Mouse (Mus musculus) cerebellum, adult 18-20 months (tissue): Measurements from ENCODE around the gene Tmem63c.

Experiments
- DNase-seq, 2 experiments: peaks; one replicate each; pipeline ENCODE4 v3.0.0; 2021

Gene Tmem63c

DNA sequence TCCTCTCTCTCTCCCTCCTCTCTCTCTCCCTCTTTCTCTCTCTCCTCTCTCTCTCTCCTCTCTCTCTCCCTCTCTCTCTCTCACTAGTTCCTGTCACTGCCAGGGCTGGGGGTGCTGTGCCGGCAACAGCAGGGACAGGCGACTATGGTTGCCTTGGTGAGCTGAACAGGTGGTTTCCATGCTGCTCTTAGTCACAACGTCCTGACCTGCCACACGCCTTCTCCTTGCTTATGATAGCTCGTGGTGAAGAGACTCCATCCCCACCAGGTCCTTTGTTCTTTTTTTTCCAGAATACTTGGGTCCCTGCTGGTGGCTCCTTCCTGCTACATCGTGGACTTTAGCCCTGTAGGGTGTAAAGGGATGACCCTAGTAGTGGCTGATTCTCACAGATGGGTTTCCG is 18.9 kb upstream of the Tmem63c start:
- no peak for DNase-seq

GRCm38 (mm10) chr12:87002815-87003214 is 18.3 kb upstream of the Tmem63c start:
- no peak for DNase-seq

- no peak for DNase-seq
These were observed 17.5 kb upstream of the Tmem63c start for GRCm38 (mm10) chr12:87003606-87004005.

DNA sequence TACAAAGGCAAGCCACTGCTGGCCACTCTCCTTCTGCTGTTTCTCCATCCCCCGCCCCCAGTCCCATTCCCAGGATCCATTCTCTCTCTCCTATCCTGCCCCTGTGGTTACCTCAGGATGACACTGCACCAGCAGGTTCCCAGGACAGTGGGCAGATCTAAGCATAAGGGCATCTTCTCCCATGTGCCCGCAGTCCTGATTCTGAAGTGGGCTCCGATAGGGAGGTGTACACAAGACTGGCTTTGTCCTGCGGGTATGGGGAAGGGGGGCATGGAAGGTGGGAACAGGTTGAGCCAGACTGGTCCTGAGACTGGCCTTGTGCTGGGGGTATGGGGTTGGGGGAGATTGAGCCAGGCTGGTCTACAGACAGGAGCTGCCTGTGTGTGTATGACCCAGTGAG is 16.5 kb upstream of the Tmem63c start:
- no peak for DNase-seq

- peak; percentile 69 to 75 for DNase-seq
These were observed 4.1 kb upstream of the Tmem63c start for GRCm38 (mm10) chr12:87017041-87017440.

GRCm38 (mm10) chr12:87018756-87019155 is 2.4 kb upstream of the Tmem63c start:
- DNase-seq: peak; percentile 70

DNA sequence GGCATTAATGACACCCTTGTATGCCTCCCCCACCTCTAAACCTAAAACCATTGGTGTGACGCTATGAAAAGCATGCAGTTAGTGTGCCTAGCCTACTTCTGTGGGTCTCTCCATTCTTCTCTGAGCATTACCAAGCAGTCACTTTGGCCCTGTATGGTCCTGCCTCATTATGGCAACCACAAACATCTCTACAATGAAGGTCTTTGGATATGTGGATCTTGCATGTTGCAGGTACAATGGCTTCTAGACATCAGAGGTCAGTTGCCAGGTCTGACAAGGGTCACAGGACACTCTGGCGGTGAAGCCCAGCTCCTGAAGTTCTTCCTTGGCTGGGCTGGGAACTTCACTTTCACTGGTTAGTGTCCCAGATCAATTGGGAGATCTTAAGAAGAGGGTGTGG is 866 bp downstream of the Tmem63c start:
- DNase-seq: no peak

DNA sequence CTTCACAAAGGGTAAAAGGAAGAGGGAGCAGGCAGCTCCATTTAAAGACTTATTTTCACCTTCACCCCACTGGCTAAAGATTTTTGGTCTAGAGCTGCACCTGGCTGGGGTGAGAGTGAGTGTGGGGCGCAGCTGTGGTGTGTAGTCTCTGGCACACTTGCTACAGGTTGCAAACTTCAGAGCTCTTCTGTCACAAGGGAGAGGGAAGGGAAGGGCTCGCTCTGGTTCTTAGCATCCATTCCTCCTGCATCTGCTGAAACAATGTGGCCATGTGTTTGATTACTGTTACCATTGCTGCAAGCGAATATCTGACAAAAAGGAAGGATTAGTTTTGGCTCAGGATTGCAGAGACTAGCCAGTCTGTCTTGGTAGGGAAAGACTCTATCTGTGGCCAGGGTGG is 2.3 kb downstream of the Tmem63c start:
- DNase-seq: no peak

DNA sequence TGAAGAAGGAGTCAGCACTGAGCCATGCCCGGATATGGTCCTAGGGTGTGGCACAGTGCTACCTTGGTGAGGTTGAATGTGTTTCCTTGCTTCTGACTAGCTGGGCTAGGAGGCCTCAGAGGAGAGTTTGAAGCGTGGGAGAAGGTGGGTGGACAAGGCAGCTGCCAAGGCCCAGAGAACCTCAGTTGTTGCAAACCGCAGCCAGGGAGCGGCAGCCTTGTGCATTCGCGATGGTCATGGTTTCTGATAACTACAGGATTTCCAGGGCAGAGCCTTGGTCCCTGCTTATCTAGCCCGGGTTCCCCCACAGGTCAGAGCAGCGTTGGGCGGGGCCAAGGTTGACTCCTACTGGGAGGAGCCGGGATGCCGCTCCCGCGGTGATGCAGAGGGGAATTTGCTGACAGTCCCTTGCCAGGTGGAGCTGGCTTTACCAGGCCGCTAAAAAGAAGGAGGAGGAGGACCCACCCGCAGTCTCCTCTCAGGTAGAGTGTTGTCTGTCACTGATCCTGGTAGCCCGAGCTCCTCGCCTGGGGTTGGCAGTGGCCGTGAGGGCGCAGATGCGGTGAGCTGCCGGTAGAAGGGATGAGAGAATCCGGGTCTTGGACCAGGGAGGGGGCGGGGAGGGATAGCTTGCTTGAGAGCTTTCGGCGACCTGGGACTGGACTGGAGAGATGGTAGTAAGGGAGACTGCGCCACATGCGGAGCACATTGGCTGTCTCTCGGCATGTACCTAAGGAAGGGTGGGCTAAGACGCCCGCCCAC is 5.2 kb downstream of the Tmem63c start:
- peak; percentile 85 to 90 for DNase-seq

DNA sequence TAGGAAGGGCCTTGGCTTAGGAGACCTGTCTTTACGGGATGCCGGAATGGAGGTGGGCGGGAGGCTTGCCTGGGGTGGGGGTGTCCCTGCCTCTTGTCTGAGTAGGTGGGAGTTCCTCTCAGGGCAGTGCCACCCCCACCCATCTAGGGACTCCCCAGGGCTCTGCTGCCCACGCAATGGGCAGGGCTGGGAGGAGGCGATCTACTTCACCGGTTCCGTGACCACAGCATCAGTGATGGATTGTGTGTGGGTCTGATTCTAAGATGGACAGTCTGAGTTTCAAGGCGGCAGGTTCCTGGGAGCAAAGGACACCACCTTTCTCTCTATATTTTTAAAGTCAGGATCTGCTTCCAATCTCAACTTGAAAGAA is 5.7 kb downstream of the Tmem63c start:
- peak in 1 of 2 experiments; percentile 44 for DNase-seq

- DNase-seq: no peak
These were observed 6.3 kb downstream of the Tmem63c start for GRCm38 (mm10) chr12:87027391-87027790.

- no peak for DNase-seq
These were observed 6.9 kb downstream of the Tmem63c start for GRCm38 (mm10) chr12:87028068-87028467.

- peak; percentile 84 for DNase-seq
These were observed 8.3 kb downstream of the Tmem63c start for GRCm38 (mm10) chr12:87029251-87029976.

GRCm38 (mm10) chr12:87031163-87031763 is 10.1 kb downstream of the Tmem63c start:
- peak in 1 of 2 experiments; percentile 45 for DNase-seq

DNA sequence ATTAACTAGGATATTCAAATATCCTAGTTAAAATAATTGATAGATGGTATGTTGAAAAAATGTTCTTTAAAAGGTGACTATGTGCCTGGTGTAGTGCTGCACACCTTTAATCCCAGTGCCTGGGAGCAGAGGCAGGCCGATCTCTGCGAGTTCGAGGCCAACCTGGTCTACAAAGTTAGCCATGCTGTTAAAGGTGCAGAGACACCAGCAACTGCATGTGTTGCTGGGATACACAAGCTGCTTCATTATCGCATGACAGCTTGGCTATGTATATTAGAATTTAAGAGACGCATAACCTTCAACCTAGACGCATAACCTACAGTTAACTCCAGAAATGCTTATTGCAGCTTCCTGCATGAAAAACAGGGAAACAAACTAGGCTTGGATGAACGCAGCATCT is 15.5 kb downstream of the Tmem63c start:
- no peak for DNase-seq

DNA sequence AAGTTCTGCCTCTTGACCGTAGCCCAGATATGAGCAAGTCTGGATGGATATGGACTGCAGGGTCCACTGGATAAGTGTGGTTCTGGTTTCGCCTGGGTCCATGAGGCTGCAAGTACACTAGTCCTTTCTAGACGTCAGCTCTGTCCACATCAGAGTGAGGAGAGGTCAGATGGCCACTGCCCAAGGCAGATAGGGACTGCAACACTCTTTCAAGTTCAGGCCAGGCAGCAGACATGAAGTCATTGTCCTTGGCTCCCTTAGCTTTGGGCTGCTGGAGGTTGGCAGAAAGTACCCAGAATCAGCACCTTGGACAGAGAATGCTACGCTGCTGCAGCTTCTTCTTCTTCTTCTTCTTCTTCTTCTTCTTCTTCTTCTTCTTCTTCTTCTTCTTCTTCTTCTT is 19.0 kb downstream of the Tmem63c start:
- DNase-seq: peak in 1 of 2 experiments; percentile 39

- DNase-seq: peak; percentile 94 to 98
These were observed 19.7 kb downstream of the Tmem63c start for GRCm38 (mm10) chr12:87040857-87041256.

DNA sequence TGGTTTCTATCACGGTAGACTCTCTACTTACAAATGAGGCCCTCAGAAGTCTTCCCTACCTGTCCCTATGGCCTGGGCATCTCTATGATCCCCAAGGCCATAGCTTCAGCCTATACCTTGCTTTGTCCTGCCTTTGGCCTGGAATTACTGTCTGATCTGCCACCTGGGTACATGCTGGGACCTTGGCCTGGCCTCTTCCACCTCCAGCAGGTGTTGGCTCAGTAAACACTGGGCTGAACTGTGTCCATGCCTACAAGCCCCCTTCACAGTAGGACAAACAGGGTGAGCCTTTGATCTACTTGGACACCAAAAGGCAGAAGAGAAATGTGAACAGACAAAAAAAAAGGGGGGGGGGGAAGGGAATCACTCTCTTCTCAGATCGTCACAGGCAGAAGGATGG is 21.3 kb downstream of the Tmem63c start:
- peak; percentile 77 to 80 for DNase-seq

GRCm38 (mm10) chr12:87043221-87043620 is 22.1 kb downstream of the Tmem63c start:
- peak; percentile 77 to 79 for DNase-seq

DNA sequence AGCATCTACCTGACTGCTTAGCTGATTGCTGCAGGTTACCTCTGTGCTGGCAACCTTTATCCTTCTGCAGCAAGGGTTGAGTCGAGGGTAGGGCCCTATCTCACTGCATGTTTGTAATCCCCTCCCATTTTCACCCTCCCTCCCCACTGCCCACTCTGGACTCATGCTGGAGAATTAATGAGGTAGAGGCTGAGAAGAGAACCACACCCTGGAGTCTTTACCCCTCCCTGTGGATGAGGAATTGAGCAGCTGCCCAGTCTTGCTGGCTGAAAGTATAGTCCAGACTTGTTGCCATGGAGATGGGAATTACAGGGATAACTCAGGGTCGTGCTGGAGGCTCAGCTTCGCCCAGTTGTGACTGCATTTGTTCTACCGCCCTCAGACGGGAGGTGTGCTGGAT is 23.6 kb downstream of the Tmem63c start:
- DNase-seq: peak in 1 of 2 experiments; percentile 55

DNA sequence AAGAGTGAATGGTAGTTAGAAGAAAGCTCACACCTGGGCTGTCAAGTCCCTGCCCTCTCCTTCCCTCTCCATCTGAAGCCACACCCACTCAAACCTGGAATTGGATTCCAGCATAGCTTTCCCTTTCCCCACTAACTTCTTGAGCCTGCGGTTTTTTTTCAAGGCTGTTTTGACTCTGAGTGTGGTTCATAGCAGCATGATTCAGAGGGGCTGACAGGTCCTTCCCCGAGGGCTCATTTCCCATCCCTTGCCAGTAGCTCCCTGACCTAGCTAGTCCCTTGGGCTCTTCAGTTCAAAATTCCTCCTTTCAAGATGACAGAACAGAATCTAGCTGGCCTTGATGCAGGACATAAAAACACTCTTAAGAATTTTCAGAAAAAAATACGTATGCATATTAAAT is 26.4 kb downstream of the Tmem63c start:
- DNase-seq: no peak

DNA sequence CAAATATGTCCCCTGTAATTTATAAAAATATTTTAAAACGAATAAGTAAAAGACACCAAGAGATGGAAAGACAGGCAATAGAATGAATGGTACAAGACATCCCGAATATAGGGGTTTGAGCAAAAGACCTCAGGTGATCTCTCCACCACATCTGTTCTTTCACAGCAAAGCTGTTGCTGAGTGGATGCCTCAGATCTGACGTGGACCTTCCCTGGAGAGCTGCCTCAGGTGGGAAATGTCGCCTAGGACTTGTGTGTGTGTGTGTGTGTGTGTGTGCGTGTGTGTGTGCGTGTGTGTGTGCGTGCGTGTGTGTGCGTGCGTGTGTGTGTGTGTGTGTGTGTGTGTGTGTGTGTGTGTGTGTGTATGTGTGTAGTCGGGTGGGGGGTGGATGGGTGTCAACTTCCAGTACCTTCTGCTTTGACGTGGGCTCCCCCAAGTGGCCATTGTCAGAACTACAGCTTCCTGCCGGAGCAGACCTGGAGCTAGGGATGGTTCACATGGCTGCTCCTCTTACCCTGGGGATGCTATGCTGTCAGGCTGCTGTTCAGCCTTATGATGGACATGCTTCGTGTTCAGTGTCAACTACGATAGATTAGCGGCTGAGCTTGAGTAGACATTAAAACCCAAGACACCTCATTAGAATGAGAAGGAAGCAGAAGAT is 31.7 kb downstream of the Tmem63c start:
- peak; percentile 92 to 95 for DNase-seq

DNA sequence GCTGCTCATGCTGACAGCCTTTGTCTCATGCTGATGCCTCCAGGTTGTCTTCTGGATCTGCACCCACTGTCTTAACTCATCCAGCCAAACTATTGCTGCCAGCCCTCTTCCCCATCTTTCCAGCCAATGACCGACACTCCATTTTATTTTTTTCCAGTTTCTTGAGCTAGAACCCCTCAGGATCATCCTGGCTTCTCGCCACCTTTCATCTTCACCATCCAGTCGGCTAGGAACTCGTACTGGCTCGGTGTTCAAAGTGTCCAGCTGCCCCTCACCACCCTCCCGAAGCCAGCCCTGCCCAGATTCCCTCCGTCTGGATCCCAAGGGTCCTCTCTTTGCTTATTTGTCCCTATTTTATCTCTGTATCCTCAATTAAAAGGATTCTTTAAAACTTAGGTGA is 33.7 kb downstream of the Tmem63c start:
- no peak for DNase-seq
